Mouse (Mus musculus) gastrocnemius, adult 8-10 months (tissue): ENCODE measurements around the gene Morn4. TPM values are rescaled to one million over a fixed set of nuclear protein-coding genes. Genes with fewer than 3 reads are reported as not detected.
A peak's percentile ranks its signal among the peaks of the same experiment; 100 is the strongest.
"Not testable (repeated sequence)": the region's sequence is repeated elsewhere in the genome, so short reads cannot be mapped to it uniquely, and the experiment has no call there.

Experiments
- DNase-seq, 2 experiments: peaks; one replicate each; pipeline ENCODE4 v3.0.0; 2022; ENCODE audit warnings: low spot score in 2 of 2
- total RNA-seq, 4 experiments: library from RNA; stranded (reverse); gene quantifications; 2 replicates each; pipeline ENCODE4 v1.2.4; 2022

Gene Morn4
- total RNA-seq, 4 experiments from 2014 or later: 3.3 to 7.6 (median 5.3) TPM

DNA sequence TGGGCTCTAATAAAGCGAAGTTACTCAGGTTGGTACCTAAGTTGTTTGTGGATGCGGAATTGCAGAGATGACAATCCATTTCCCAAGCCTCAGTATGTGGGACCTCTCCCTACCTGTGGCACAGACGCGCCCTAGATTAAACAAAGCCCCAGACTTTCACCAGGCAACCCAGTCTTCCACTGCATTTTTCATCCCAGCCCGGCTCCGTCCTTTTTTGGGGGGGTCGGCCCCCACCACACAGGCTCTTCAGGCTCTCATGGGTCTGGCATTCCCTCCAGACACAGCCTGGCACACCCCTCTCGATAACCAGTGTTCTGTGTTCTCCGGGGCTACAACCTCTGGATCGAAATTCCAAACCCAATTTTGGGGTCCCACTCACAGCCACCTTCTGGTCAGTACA lies 467 bp downstream of the Morn4 start:
- DNase-seq: no peak

- DNase-seq: not testable (repeated sequence)
These were observed 4.5 kb downstream of the Morn4 start for GRCm38 (mm10) chr19:42081613-42082012.

- DNase-seq: no peak
These were observed 5.7 kb downstream of the Morn4 start for GRCm38 (mm10) chr19:42080469-42080868.

GRCm38 (mm10) chr19:42079950-42080349 lies 6.2 kb downstream of the Morn4 start:
- DNase-seq: no peak

DNA sequence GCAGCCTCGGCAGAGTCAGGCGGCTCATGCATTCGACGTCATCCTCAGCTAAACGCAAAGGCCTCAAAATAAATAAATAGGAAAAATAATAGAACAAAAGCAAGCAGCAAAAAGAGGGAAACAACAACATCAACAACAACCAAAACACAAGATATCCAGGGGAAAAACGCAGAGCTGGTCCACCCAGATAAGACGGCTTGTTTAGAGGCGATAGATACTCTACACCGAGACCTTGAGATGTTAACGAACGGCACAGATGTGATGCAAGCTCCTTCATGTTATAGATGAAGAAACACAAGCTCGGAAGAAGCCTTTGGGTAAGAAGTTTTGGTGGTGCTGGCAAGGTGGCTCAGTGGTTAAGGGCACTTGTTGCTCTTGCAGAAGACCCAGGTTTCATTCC lies 7.2 kb downstream of the Morn4 start:
- no peak for DNase-seq

DNA sequence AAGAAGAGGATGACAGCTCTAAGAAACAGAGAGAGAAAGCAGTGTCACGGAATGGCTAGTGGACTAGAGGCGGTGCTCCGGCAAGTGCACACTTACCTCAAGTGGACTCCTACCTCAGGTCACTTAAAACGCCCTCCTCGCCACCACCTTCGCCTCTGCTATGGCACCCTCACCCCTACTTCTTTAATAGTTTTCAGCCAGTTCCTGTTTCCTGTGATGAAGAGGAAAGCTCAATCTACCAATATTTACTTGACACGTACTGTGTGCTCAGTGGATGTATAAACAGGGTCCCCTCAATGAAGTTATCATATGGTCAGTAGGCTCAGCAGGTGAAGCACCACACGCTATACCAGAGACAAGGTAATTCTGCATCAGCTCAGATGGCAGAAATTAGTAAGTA lies 7.6 kb downstream of the Morn4 start:
- DNase-seq: no peak

- DNase-seq: no peak
These were observed 10.2 kb downstream of the Morn4 start for GRCm38 (mm10) chr19:42075992-42076391.

DNA sequence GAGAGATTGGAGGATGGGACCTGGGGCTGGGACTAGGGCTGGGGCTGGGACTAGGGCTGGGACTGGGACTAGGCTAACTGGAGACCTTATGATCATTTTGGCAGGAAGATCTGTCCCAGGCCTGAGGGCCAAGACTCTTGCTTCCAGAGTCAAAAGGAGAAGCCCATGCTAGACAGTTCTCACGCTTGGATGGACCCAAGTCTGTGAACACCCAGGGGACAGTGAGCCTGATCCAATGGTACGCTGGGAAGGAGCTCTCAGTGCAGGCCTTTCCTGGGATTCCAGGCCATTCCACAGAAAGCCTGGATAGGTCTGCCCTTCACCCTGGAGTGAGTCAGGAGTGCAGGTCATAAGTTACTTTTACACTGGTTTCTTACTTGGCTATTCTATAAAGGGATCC lies 11.1 kb downstream of the Morn4 start:
- no peak for DNase-seq

GRCm38 (mm10) chr19:42072802-42073201 lies 13.4 kb downstream of the Morn4 start:
- no peak for DNase-seq

DNA sequence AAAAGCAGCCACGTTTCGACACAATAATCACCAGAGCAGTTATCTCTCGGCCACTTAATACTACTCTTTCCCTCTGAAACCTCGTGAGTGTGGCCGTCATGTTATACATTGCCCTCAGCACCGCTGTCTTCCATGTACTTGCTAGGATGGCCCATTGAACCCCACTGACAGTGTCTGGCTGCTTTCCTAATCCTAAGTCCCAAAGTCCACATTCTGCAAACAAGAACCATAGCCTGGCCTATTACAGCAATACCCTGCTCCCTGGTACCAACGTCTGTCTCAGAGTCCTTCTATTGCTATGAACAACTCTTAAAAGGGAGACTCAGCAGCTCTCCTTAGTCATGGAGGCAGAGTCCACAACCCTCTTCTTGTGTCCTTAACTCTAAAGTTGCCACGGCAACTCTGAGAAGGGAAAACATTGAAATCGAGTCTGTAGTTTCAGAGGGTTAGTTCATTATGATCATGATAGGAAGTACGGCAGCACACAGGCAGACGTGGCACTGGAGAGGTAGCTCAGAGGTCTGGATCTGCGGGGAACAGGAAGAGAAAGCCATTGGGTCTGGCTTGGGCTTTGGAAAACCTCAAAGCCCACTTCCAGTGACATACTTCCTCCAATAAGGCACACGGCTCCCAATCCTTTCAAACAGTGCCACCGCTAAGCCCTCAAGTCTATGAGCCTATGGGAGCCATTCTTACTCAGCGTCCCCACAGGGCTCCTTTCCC lies 14.1 kb downstream of the Morn4 start:
- DNase-seq: no peak

DNA sequence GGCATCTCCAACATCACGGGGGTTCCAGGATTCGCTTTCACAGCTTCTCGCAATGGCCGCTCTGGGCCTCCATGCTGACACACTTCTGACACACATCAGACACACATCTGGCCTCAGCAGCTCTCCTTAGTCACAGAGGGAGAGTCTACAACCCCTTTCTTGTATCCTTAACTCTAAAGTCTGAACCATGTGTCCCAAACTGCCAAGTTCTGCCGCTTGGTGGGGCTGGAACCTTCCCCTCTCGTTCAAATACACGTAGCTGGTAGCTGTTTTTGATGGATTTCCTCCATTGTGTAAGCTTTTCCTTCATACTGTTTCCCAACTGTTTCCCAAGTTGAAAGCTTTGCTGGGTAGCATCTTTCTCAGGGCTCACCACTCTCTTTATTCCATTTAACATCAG lies 14.9 kb downstream of the Morn4 start:
- DNase-seq: no peak

DNA sequence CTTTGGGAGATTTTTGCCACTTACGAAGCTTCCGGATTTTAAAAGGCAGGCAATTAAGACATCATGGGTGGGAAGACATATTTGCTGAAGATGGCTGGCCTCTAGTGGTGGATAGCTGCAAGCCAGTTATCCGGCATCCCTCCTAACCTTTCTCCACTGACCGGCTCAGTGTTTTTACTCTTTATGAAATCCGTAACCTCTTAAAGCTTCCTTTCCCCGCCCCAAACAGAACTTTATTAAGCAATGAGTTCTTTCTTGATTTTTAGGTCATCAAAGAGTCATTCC lies 17.0 kb downstream of the Morn4 start:
- no peak for DNase-seq

GRCm38 (mm10) chr19:42068441-42069240 lies 17.5 kb downstream of the Morn4 start:
- DNase-seq: peak; percentile 48 to 66

GRCm38 (mm10) chr19:42061443-42061842 lies 24.7 kb downstream of the Morn4 start:
- no peak for DNase-seq

- DNase-seq: no peak
These were observed 27.7 kb downstream of the Morn4 start for GRCm38 (mm10) chr19:42058426-42058825.

GRCm38 (mm10) chr19:42056719-42057409 lies 29.3 kb downstream of the Morn4 start:
- no peak for DNase-seq

DNA sequence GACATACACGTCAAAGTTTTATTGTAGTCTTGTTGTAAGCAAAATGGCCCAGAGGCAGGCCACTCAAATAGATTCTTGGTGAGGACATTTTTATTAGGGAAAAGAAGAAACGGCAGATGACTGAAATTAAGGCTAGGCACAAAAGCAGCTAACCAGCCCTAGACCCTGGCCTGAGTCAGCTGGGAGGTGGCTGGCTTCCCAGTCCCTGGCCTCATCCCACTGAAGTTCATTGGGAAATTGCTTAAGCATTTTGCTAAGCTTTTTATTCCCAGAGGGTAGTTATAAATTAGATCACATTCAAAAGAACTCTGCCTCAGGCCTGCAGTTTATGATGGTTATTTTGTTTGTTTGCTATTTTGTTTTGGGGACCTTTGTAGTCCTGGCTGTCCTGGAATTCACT lies 30.3 kb downstream of the Morn4 start:
- peak; percentile 54 to 68 for DNase-seq

DNA sequence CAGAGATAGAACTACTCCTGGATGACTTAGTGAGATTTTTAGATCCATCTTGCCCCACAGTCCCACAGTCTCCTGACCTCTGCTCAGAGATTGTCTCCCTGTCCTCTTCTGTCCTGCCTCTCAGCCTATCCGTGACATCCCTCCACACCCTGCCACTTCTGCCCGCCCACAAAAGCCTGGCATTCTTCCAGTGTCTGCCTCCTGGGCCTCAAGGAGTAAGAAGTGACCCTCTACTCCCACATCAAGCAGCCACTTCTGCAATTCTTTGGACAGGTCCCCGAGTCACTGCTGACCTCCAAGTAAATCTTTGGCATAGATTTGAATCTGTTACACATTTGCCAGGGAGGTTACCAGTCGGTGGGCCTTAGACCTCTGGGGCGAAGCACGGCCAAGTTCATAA lies 31.9 kb downstream of the Morn4 start:
- DNase-seq: no peak

GRCm38 (mm10) chr19:42051948-42052347 lies 34.2 kb downstream of the Morn4 start, which contains the start of gene 4933411K16Rik:
4933411K16Rik (plus strand) TSS chr19:42052248.
- no peak for DNase-seq

DNA sequence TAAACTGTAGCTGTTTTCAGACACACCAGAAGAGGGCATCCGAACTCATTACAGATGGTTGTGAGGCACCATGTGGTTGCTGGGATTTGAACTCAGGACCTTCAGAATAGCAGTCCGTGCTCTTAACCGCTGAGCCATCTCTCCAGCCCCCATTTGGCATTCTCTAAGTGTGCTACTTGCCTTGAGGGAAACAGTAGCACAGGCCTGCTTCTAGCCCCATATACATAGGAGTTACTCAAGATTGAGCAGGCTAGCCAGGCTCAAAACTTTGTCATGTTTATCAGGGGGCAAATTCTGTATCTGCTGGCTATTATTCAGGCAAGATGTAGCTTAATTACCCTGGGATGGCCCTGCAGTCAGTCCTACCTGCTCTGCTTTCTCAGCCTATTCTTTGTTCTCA lies 34.8 kb downstream of the Morn4 start:
- no peak for DNase-seq

DNA sequence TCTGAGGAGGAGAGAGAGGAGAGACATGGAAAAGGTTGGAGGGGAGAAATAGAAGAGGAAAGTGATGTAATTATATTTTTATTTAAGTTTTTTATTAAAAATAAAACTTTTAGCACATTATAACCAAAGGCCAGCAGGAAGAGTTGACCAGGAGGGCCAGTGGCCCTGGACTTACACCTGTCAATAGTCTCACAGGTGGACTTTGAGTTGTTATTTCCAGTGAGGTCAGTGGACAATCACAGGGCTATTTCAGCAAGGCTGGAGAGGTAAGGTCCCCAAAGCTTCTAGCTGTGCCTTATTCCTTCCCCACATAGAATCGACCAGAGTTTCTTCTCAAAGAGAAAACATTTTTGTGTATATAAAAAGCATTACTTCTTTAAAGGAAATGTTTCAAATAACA lies 35.9 kb downstream of the Morn4 start:
- DNase-seq: no peak
